Mouse (Mus musculus) telencephalon, adult 2 months (tissue): Measurements from ENCODE around the gene Gpr141.
"Not testable (repeated sequence)": the region's sequence is repeated elsewhere in the genome, so short reads cannot be mapped to it uniquely, and the experiment has no call there.

Experiments used
- DNase-seq: peaks from one replicate; pipeline ENCODE4 v3.0.0-alpha.2; 2011; ENCODE audit warnings: low read depth, low spot score

The Gpr141 gene

GRCm38 (mm10) chr13:19824071-19824470 is at the start of gene Gpr141:
Gpr141 (minus strand) TSS chr13:19824257.
- DNase-seq = no peak

GRCm38 (mm10) chr13:19864241-19864640 is 40.2 kb upstream of the Gpr141 start:
- DNase-seq = no peak

GRCm38 (mm10) chr13:19854629-19855333 is 30.7 kb upstream of the Gpr141 start:
- DNase-seq = no peak

- DNase-seq = no peak
These were observed 30.0 kb upstream of the Gpr141 start for GRCm38 (mm10) chr13:19854049-19854448.

GRCm38 (mm10) chr13:19843448-19843847 is 19.4 kb upstream of the Gpr141 start:
- no peak for DNase-seq

- DNase-seq = no peak
These were observed 18.6 kb upstream of the Gpr141 start for GRCm38 (mm10) chr13:19842707-19843106.

- no peak for DNase-seq
These were observed 17.6 kb upstream of the Gpr141 start for GRCm38 (mm10) chr13:19841615-19842014.

GRCm38 (mm10) chr13:19840206-19840605 is 16.1 kb upstream of the Gpr141 start:
- no peak for DNase-seq

- no peak for DNase-seq
These were observed 6.5 kb upstream of the Gpr141 start for GRCm38 (mm10) chr13:19830560-19830959.

- DNase-seq = no peak
These were observed 4.0 kb upstream of the Gpr141 start for GRCm38 (mm10) chr13:19828095-19828494.

GRCm38 (mm10) chr13:19821639-19822038 is 2.4 kb downstream of the Gpr141 start:
- no peak for DNase-seq

GRCm38 (mm10) chr13:19819926-19820325 is 4.1 kb downstream of the Gpr141 start:
- no peak for DNase-seq

- no peak for DNase-seq
These were observed 4.8 kb downstream of the Gpr141 start for GRCm38 (mm10) chr13:19819243-19819642.

- DNase-seq = no peak
These were observed 29.1 kb downstream of the Gpr141 start for GRCm38 (mm10) chr13:19794942-19795341.

GRCm38 (mm10) chr13:19794486-19794885 is 29.6 kb downstream of the Gpr141 start:
- DNase-seq = no peak

- no peak for DNase-seq
These were observed 30.3 kb downstream of the Gpr141 start for GRCm38 (mm10) chr13:19793761-19794160.

GRCm38 (mm10) chr13:19787946-19788345 is 36.1 kb downstream of the Gpr141 start:
- not testable (repeated sequence) for DNase-seq

- DNase-seq = no peak
These were observed 53.9 kb downstream of the Gpr141 start for GRCm38 (mm10) chr13:19770163-19770562.

GRCm38 (mm10) chr13:19767202-19767601 is 56.9 kb downstream of the Gpr141 start:
- no peak for DNase-seq

GRCm38 (mm10) chr13:19764276-19764675 is 59.8 kb downstream of the Gpr141 start:
- DNase-seq = no peak

GRCm38 (mm10) chr13:19763211-19763610 is 60.8 kb downstream of the Gpr141 start:
- no peak for DNase-seq

GRCm38 (mm10) chr13:19745741-19746140 is 78.3 kb downstream of the Gpr141 start:
- no peak for DNase-seq

- DNase-seq = no peak
These were observed 79.5 kb downstream of the Gpr141 start for GRCm38 (mm10) chr13:19744536-19744935.

GRCm38 (mm10) chr13:19734597-19734996 is 89.5 kb downstream of the Gpr141 start:
- DNase-seq = no peak
